Mouse (Mus musculus) right cerebral cortex, postnatal 14 days (tissue): ENCODE measurements around the gene Nr1d1.

Source experiments
- DNase-seq: peaks from one replicate; pipeline ENCODE4 v3.0.0; 2022

Nr1d1 gene

GRCm38 (mm10) chr11:98774582-98775347 lies at the start of gene Nr1d1:
Gene Nr1d1, minus strand, starts transcription at chr11:98775333.
- DNase-seq: no peak

GRCm38 (mm10) chr11:98820968-98821367 lies 45.8 kb upstream of the Nr1d1 start:
- no peak for DNase-seq

- DNase-seq: no peak
Observed at GRCm38 (mm10) chr11:98816706-98817239, 41.6 kb upstream of the Nr1d1 start.

- no peak for DNase-seq
Observed at GRCm38 (mm10) chr11:98810686-98811085, 35.6 kb upstream of the Nr1d1 start.

GRCm38 (mm10) chr11:98809457-98810290 lies 34.5 kb upstream of the Nr1d1 start:
- DNase-seq: peak; percentile 98

GRCm38 (mm10) chr11:98808417-98808816 lies 33.3 kb upstream of the Nr1d1 start:
- DNase-seq: no peak

- no peak for DNase-seq
Observed at GRCm38 (mm10) chr11:98804605-98805004, 29.5 kb upstream of the Nr1d1 start, which contains the start of gene Casc3. Gene Casc3, plus strand, starts transcription at chr11:98804905.

GRCm38 (mm10) chr11:98797909-98798308 lies 22.8 kb upstream of the Nr1d1 start:
- DNase-seq: no peak

- no peak for DNase-seq
Observed at GRCm38 (mm10) chr11:98797306-98797705, 22.2 kb upstream of the Nr1d1 start.

- peak; percentile 76 for DNase-seq
Observed at GRCm38 (mm10) chr11:98796515-98797216, 21.5 kb upstream of the Nr1d1 start.

GRCm38 (mm10) chr11:98795714-98796514 lies 20.8 kb upstream of the Nr1d1 start:
- DNase-seq: peak; percentile 62

GRCm38 (mm10) chr11:98795015-98795713 lies 20.0 kb upstream of the Nr1d1 start, which contains the start of gene Msl1:
Gene Msl1, plus strand, starts transcription at chr11:98795516.
- DNase-seq: peak; percentile 88

GRCm38 (mm10) chr11:98794469-98795014 lies 19.4 kb upstream of the Nr1d1 start:
- peak; percentile 73 for DNase-seq

GRCm38 (mm10) chr11:98792081-98792480 lies 16.9 kb upstream of the Nr1d1 start:
- DNase-seq: no peak

- no peak for DNase-seq
Observed at GRCm38 (mm10) chr11:98791448-98791847, 16.3 kb upstream of the Nr1d1 start.

- DNase-seq: no peak
Observed at GRCm38 (mm10) chr11:98790631-98791205, 15.6 kb upstream of the Nr1d1 start.

- DNase-seq: no peak
Observed at GRCm38 (mm10) chr11:98789824-98790223, 14.7 kb upstream of the Nr1d1 start.

GRCm38 (mm10) chr11:98789219-98789807 lies 14.2 kb upstream of the Nr1d1 start:
- DNase-seq: no peak

- DNase-seq: peak; percentile 73
Observed at GRCm38 (mm10) chr11:98788550-98789218, 13.6 kb upstream of the Nr1d1 start.

- DNase-seq: no peak
Observed at GRCm38 (mm10) chr11:98788139-98788538, 13.0 kb upstream of the Nr1d1 start.
